Mouse (Mus musculus): Measurements from ENCODE around the gene Enkd1. TPM values are rescaled to one million over a fixed set of nuclear protein-coding genes. Genes with fewer than 3 reads are reported as not detected.

Gene Enkd1
- polyA plus RNA-seq (2014; fragmentation: Nextera tagmentation; extraction: Ambion mirVana): 28.7 and 29.7 TPM in 2 replicates

GRCm38 (mm10) chr8:105707498-105708403 lies at the start of gene Enkd1, which contains the start of gene 4933405L10Rik:
Enkd1 (minus strand) TSS chr8:105708210.
4933405L10Rik (plus strand) TSS chr8:105707655.
- under 1% methylated on average over 49 of the region's 55 CpGs for WGBS
- Histone ChIP-seq H3K4me3 (ENCODE audit: low read depth, low read length) (peak within 1 kb of the TSS; percentile 80), H3K9ac (peak within 1 kb of the TSS; percentile 75), H3K27ac (ENCODE audit: low read depth) (no peak within 1 kb of the TSS), H3K4me2 (peak within 1 kb of the TSS; percentile 96), H3K27me3 (ENCODE audit: insufficient read depth, low read length) (no peaks in the 10 kb centered on the region), H3K4me1 (ENCODE audit: insufficient read depth) (peaks cover 4% of the 10 kb centered on the region; the same call in 1 of the 2 replicates), H3K36me3 (ENCODE audit: insufficient read depth) (peaks cover 18% of the 10 kb centered on the region), H3K9me3 (ENCODE audit: low read depth, low read length) (no peaks in the 10 kb centered on the region)
- TF ChIP-seq CTCF (IDR thresholded peaks at IDR 0.05; ENCODE audit: low read depth): no peak
- peak; percentile 99 for DNase-seq
- peak; percentile 91 for ATAC-seq (ENCODE audit: insufficient read depth)

- peaks cover 10% of the 10 kb centered on the region for H3K4me1 ChIP-seq (ENCODE audit: insufficient read depth)
- no peak overlapping the region for H3K4me2 ChIP-seq
- WGBS: 52% methylated on average over 2 of the region's 2 CpGs
- ATAC-seq (ENCODE audit: insufficient read depth) (no peak), DNase-seq (no peak)
- no peaks in the 10 kb centered on the region for H3K36me3 ChIP-seq (ENCODE audit: insufficient read depth)
- no peaks in the 10 kb centered on the region for H3K27me3 ChIP-seq (ENCODE audit: insufficient read depth, low read length)
- no peak for TF ChIP-seq CTCF (IDR thresholded peaks at IDR 0.05; ENCODE audit: low read depth)
- H3K9ac ChIP-seq: no peak overlapping the region
- no peak overlapping the region for H3K27ac ChIP-seq (ENCODE audit: low read depth)
- H3K4me3 ChIP-seq (ENCODE audit: low read depth, low read length): no peak overlapping the region
- no peaks in the 10 kb centered on the region for H3K9me3 ChIP-seq (ENCODE audit: low read depth, low read length)
Measured at GRCm38 (mm10) chr8:105754688-105755087, 46.7 kb upstream of the Enkd1 start.

- no peak for ATAC-seq (ENCODE audit: insufficient read depth)
- no peak overlapping the region for H3K27ac ChIP-seq (ENCODE audit: low read depth)
- peaks cover 10% of the 10 kb centered on the region for H3K4me1 ChIP-seq (ENCODE audit: insufficient read depth)
- H3K36me3 ChIP-seq (ENCODE audit: insufficient read depth): no peaks in the 10 kb centered on the region
- H3K9ac ChIP-seq: no peak overlapping the region
- WGBS: 64% methylated on average over 2 of the region's 2 CpGs
- H3K4me2 ChIP-seq: no peak overlapping the region
- no peak overlapping the region for H3K4me3 ChIP-seq (ENCODE audit: low read depth, low read length)
- DNase-seq: no peak
- no peaks in the 10 kb centered on the region for H3K27me3 ChIP-seq (ENCODE audit: insufficient read depth, low read length)
- no peaks in the 10 kb centered on the region for H3K9me3 ChIP-seq (ENCODE audit: low read depth, low read length)
- no peak for TF ChIP-seq CTCF (IDR thresholded peaks at IDR 0.05; ENCODE audit: low read depth)
Measured at GRCm38 (mm10) chr8:105753916-105754315, 45.9 kb upstream of the Enkd1 start.

GRCm38 (mm10) chr8:105750606-105751005 lies 42.6 kb upstream of the Enkd1 start:
- 7% methylated on average over 11 of the region's 11 CpGs for whole genome bisulfite sequencing
- Histone ChIP-seq H3K9ac (peak overlapping the region; percentile 24; the same call in 1 of the 2 replicates), H3K9me3 (ENCODE audit: low read depth, low read length) (no peaks in the 10 kb centered on the region), H3K27ac (ENCODE audit: low read depth) (peak overlapping the region; percentile 75), H3K27me3 (ENCODE audit: insufficient read depth, low read length) (no peaks in the 10 kb centered on the region), H3K36me3 (ENCODE audit: insufficient read depth) (no peaks in the 10 kb centered on the region), H3K4me2 (peak overlapping the region; percentile 37), H3K4me3 (ENCODE audit: low read depth, low read length) (no peak overlapping the region), H3K4me1 (ENCODE audit: insufficient read depth) (peaks cover 11% of the 10 kb centered on the region; the same call in 1 of the 2 replicates)
- TF ChIP-seq CTCF (IDR thresholded peaks at IDR 0.05; ENCODE audit: low read depth): no peak
- ATAC-seq (ENCODE audit: insufficient read depth) (peak; percentile 68), DNase-seq (peak; percentile 84)

GRCm38 (mm10) chr8:105743301-105743700 lies 35.3 kb upstream of the Enkd1 start:
- no peaks in the 10 kb centered on the region for H3K4me1 ChIP-seq (ENCODE audit: insufficient read depth)
- TF ChIP-seq CTCF (IDR thresholded peaks at IDR 0.05; ENCODE audit: low read depth): no peak
- DNase-seq (no peak), ATAC-seq (ENCODE audit: insufficient read depth) (no peak)
- H3K9me3 ChIP-seq (ENCODE audit: low read depth, low read length): no peaks in the 10 kb centered on the region
- no peak overlapping the region for H3K4me2 ChIP-seq
- no peak overlapping the region for H3K4me3 ChIP-seq (ENCODE audit: low read depth, low read length)
- H3K27me3 ChIP-seq (ENCODE audit: insufficient read depth, low read length): no peaks in the 10 kb centered on the region
- WGBS: 82% methylated on average over 4 of the region's 4 CpGs
- no peak overlapping the region for H3K27ac ChIP-seq (ENCODE audit: low read depth)
- no peaks in the 10 kb centered on the region for H3K36me3 ChIP-seq (ENCODE audit: insufficient read depth)
- H3K9ac ChIP-seq: no peak overlapping the region

GRCm38 (mm10) chr8:105739216-105739615 lies 31.2 kb upstream of the Enkd1 start:
- no peaks in the 10 kb centered on the region for H3K36me3 ChIP-seq (ENCODE audit: insufficient read depth)
- no peak for TF ChIP-seq CTCF (IDR thresholded peaks at IDR 0.05; ENCODE audit: low read depth)
- WGBS: 87% methylated on average over 5 of the region's 5 CpGs

GRCm38 (mm10) chr8:105732186-105732585 lies 24.2 kb upstream of the Enkd1 start:
- DNase-seq (no peak), ATAC-seq (ENCODE audit: insufficient read depth) (no peak)
- no peaks in the 10 kb centered on the region for H3K4me1 ChIP-seq (ENCODE audit: insufficient read depth)
- no peaks in the 10 kb centered on the region for H3K27me3 ChIP-seq (ENCODE audit: insufficient read depth, low read length)
- 87% methylated on average over 5 of the region's 5 CpGs for WGBS
- peaks cover 11% of the 10 kb centered on the region for H3K36me3 ChIP-seq (ENCODE audit: insufficient read depth)
- H3K9ac ChIP-seq: no peak overlapping the region
- no peak for TF ChIP-seq CTCF (IDR thresholded peaks at IDR 0.05; ENCODE audit: low read depth)
- no peak overlapping the region for H3K27ac ChIP-seq (ENCODE audit: low read depth)
- H3K4me2 ChIP-seq: no peak overlapping the region
- no peak overlapping the region for H3K4me3 ChIP-seq (ENCODE audit: low read depth, low read length)
- H3K9me3 ChIP-seq (ENCODE audit: low read depth, low read length): no peaks in the 10 kb centered on the region

More at GRCm38 (mm10) chr8:105739216-105739615, 31.2 kb upstream of the Enkd1 start:
- H3K4me2 ChIP-seq: no peak overlapping the region
- no peaks in the 10 kb centered on the region for H3K9me3 ChIP-seq (ENCODE audit: low read depth, low read length)
- ATAC-seq (ENCODE audit: insufficient read depth) (no peak), DNase-seq (no peak)
- H3K4me3 ChIP-seq (ENCODE audit: low read depth, low read length): no peak overlapping the region
- H3K27me3 ChIP-seq (ENCODE audit: insufficient read depth, low read length): no peaks in the 10 kb centered on the region
- no peaks in the 10 kb centered on the region for H3K4me1 ChIP-seq (ENCODE audit: insufficient read depth)
- H3K9ac ChIP-seq: no peak overlapping the region
- no peak overlapping the region for H3K27ac ChIP-seq (ENCODE audit: low read depth)
